Mouse (Mus musculus): Measurements from ENCODE around the gene Lrrc46.

DNA sequence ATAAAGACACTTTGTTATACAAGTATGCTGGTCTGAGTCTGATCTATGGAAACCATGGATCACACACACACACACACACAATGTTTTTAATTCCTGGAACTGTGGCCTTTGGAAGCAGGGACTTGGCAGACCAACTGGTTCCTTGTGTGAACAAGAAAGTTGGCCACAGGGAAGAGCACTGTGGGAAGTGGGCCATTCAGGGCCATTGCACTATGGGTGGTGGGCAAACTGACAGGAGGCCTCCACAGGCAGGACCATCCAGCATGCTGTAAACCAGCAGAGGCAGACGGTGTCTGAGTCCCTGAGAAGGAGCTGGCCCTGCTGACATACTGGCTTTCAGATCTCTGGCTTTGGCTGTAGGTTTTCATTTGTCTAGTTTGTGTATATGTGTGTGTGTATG is 28.1 kb upstream of the Lrrc46 start:
- TF ChIP-seq CTCF (IDR thresholded peaks at IDR 0.05; ENCODE audit: control insufficient read depth, insufficient read depth, low read length) (no peak), POLR2A (IDR thresholded peaks at IDR 0.05; ENCODE audit: borderline replicate concordance, control insufficient read depth, low read depth, low read length) (no peak)
